Mouse (Mus musculus) midbrain, embryonic 13.5 days (tissue): ENCODE measurements around the gene Kcnh7. TPM values are rescaled to one million over a fixed set of nuclear protein-coding genes. Genes with fewer than 3 reads are reported as not detected.
"Not testable (repeated sequence)": the region's sequence is repeated elsewhere in the genome, so short reads cannot be mapped to it uniquely, and the experiment has no call there.

Source experiments
- ATAC-seq: fragments of 200-750 bp; cut with Nextera tagmentation; 2 replicates; pipeline ENCODE4 v1.8.0; 2017; ENCODE audit warnings: mild to moderate bottlenecking, moderate TSS enrichment, moderate library complexity
- H3K27ac ChIP-seq: fragments of 300-500 bp; sonication (generic); 2 replicates; pipeline ENCODE4 v1.5.1; 2015; ENCODE audit warnings: inconsistent platforms, mild to moderate bottlenecking, moderate library complexity
- H3K27me3 ChIP-seq: fragments of 300-500 bp; sonication (generic); 2 replicates; pipeline ENCODE4 v1.6.1; 2015; ENCODE audit warnings: mild to moderate bottlenecking, inconsistent platforms
- H3K36me3 ChIP-seq: fragments of 300-500 bp; sonication (generic); 2 replicates; pipeline ENCODE4 v1.6.1; 2015; ENCODE audit warnings: mild to moderate bottlenecking, inconsistent platforms
- H3K4me1 ChIP-seq: fragments of 300-500 bp; sonication (generic); replicated peaks from 2 replicates; pipeline ENCODE4 v1.6.1; 2015; ENCODE audit warnings: inconsistent platforms
- H3K4me2 ChIP-seq: fragments of 300-500 bp; sonication (generic); replicated peaks from 2 replicates; pipeline ENCODE4 v1.6.1; 2015; ENCODE audit warnings: moderate library complexity, mild to moderate bottlenecking, inconsistent platforms
- H3K4me3 ChIP-seq: fragments of 300-500 bp; sonication (generic); replicated peaks from 2 replicates; pipeline ENCODE4 v1.5.1; 2015; ENCODE audit warnings: mild to moderate bottlenecking, inconsistent platforms
- H3K9ac ChIP-seq: fragments of 300-500 bp; sonication (generic); replicated peaks from 2 replicates; pipeline ENCODE4 v1.6.1; 2015; ENCODE audit warnings: mild to moderate bottlenecking, inconsistent platforms
- H3K9me3 ChIP-seq: fragments of 300-500 bp; sonication (generic); 2 replicates; pipeline ENCODE4 v1.6.1; 2016; ENCODE audit warnings: mild to moderate bottlenecking, inconsistent platforms
- WGBS: fragments of 180-500 bp; shearing (Covaris S2); methylation state at CpG from one replicate; pipeline ENCODE4 v1.1.7; 2015; 5-methylcytosine and 5-hydroxymethylcytosine counted together
- polyA plus RNA-seq: library from polyadenylated mRNA; unstranded; fragments of >200 nt; fragmentation: Nextera tagmentation; extraction: Ambion mirVana; gene quantifications from 2 replicates; pipeline ENCODE4 v1.2.1, GENCODE M21; 2015

The Kcnh7 gene
- polyA plus RNA-seq, 1 experiment from 2014 or later: 6.9 TPM

GRCm38 (mm10) chr2:62784460-62785038 lies 399.5 kb downstream of the Kcnh7 start:
- 50% methylated on average over 2 of the region's 2 CpGs for WGBS
- no peaks in the 10 kb centered on the region for H3K27me3 ChIP-seq

GRCm38 (mm10) chr2:62746256-62746655 lies 437.8 kb downstream of the Kcnh7 start:
- Histone ChIP-seq H3K9me3 (no peaks in the 10 kb centered on the region), H3K27ac (no peak overlapping the region), H3K9ac (no peak overlapping the region), H3K4me3 (no peak overlapping the region), H3K4me2 (no peak overlapping the region), H3K36me3 (no peaks in the 10 kb centered on the region), H3K4me1 (no peaks in the 10 kb centered on the region), H3K27me3 (no peaks in the 10 kb centered on the region)
- WGBS: 89% methylated on average over 2 of the region's 2 CpGs
- ATAC-seq: no peak

More at GRCm38 (mm10) chr2:62784460-62785038, 399.5 kb downstream of the Kcnh7 start:
- Histone ChIP-seq H3K4me2 (no peak overlapping the region), H3K27ac (no peak overlapping the region), H3K4me1 (no peaks in the 10 kb centered on the region), H3K36me3 (no peaks in the 10 kb centered on the region), H3K9ac (no peak overlapping the region), H3K9me3 (no peaks in the 10 kb centered on the region), H3K4me3 (no peak overlapping the region)
- no peak for ATAC-seq

DNA sequence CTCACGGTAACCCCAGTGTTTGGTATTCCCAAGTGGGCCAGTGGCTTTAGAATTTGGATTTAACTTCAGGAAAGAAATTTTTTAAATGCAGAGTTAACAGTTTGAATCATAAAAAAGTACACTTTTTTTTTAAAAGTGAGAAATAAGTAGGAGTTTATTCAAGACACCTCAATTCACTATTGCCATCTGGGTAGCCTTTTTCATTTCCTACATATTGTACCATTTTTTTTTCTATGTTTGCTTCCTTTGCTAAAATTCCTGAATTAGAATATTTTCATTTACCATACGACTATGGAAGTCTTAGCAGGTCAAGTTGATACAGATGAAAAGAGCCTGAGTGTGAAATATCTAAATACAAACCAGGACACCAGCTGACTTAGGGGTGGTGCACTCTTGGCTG lies 441.0 kb downstream of the Kcnh7 start:
- Histone ChIP-seq H3K27me3 (no peaks in the 10 kb centered on the region), H3K4me3 (no peak overlapping the region), H3K9me3 (no peaks in the 10 kb centered on the region), H3K36me3 (no peaks in the 10 kb centered on the region), H3K4me1 (no peaks in the 10 kb centered on the region), H3K27ac (no peak overlapping the region), H3K4me2 (no peak overlapping the region), H3K9ac (no peak overlapping the region)
- ATAC-seq: no peak
- 82% methylated on average over 2 of the region's 2 CpGs for WGBS

GRCm38 (mm10) chr2:62730671-62731070 lies 453.4 kb downstream of the Kcnh7 start:
- 88% methylated on average over 1 of the region's 1 CpGs for WGBS
- Histone ChIP-seq H3K4me2 (no peak overlapping the region), H3K27me3 (no peaks in the 10 kb centered on the region), H3K4me3 (no peak overlapping the region), H3K9ac (no peak overlapping the region), H3K27ac (no peak overlapping the region), H3K9me3 (no peaks in the 10 kb centered on the region), H3K36me3 (no peaks in the 10 kb centered on the region), H3K4me1 (no peaks in the 10 kb centered on the region)
- ATAC-seq: no peak

DNA sequence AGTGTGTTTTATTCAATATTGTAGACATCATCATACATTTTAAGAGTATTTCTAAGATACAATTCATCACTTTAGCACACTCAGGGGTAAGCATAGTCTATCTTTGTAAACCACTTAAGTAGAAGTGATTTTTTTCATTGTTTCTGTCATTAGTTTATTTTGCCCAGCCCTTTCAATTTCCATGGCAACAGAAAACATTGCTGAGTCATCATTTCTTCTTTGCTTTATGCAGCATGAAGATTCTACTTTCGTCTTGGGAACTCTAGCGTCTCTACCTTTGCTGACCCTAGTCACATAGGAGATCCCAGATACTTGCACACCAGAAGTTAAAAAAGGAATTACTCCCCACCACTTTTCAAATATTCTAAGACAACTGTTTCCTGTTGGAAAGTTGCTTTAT lies 456.4 kb downstream of the Kcnh7 start:
- no peak for ATAC-seq
- Histone ChIP-seq H3K4me1 (no peaks in the 10 kb centered on the region), H3K27ac (no peak overlapping the region), H3K9ac (no peak overlapping the region), H3K27me3 (no peaks in the 10 kb centered on the region), H3K36me3 (no peaks in the 10 kb centered on the region), H3K4me2 (no peak overlapping the region), H3K9me3 (no peaks in the 10 kb centered on the region), H3K4me3 (no peak overlapping the region)
- WGBS: 95% methylated on average over 2 of the region's 2 CpGs

GRCm38 (mm10) chr2:62725946-62726345 lies 458.1 kb downstream of the Kcnh7 start:
- H3K4me3 ChIP-seq: no peak overlapping the region
- H3K27me3 ChIP-seq: no peaks in the 10 kb centered on the region
- H3K27ac ChIP-seq: no peak overlapping the region
- no peak overlapping the region for H3K4me2 ChIP-seq
- 73% methylated on average over 1 of the region's 1 CpGs for WGBS
- no peak for ATAC-seq
- no peaks in the 10 kb centered on the region for H3K36me3 ChIP-seq
- no peak overlapping the region for H3K9ac ChIP-seq
- no peaks in the 10 kb centered on the region for H3K9me3 ChIP-seq
- H3K4me1 ChIP-seq: no peaks in the 10 kb centered on the region

- no peaks in the 10 kb centered on the region for H3K9me3 ChIP-seq
- WGBS: 68% methylated on average over 1 of the region's 1 CpGs
- no peak overlapping the region for H3K9ac ChIP-seq
- ATAC-seq: peak; percentile 27; the same call in 1 of the 2 replicates
- H3K4me3 ChIP-seq: no peak overlapping the region
- H3K36me3 ChIP-seq: peaks cover 3% of the 10 kb centered on the region; the same call in 1 of the 2 replicates
- H3K4me2 ChIP-seq: no peak overlapping the region
- H3K27me3 ChIP-seq: no peaks in the 10 kb centered on the region
- H3K27ac ChIP-seq: no peak overlapping the region
- H3K4me1 ChIP-seq: no peaks in the 10 kb centered on the region
These were observed 465.7 kb downstream of the Kcnh7 start for GRCm38 (mm10) chr2:62718411-62718810.

DNA sequence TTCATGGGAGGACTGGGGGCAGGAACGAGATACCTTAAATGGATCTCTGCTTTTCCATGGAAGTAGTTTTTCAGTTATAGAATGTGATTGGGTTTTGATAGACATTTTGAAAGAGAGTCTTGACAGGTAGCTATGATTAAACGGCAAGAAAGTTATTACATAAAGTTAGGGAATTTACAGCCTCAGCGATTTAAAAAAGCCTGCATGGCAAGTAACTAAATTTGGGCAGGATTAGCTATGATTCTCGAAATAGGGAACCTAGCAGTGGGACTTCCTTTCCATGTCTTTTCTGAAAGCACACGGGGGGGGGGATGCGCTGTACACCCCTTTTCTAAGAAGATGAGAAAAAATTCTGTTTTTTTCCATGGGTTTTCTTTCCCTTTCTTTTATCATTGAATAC lies 466.8 kb downstream of the Kcnh7 start:
- H3K9ac ChIP-seq: no peak overlapping the region
- no peak overlapping the region for H3K27ac ChIP-seq
- no peaks in the 10 kb centered on the region for H3K4me1 ChIP-seq
- H3K9me3 ChIP-seq: no peaks in the 10 kb centered on the region
- H3K27me3 ChIP-seq: no peaks in the 10 kb centered on the region
- H3K4me2 ChIP-seq: no peak overlapping the region
- 87% methylated on average over 6 of the region's 6 CpGs for WGBS
- H3K4me3 ChIP-seq: no peak overlapping the region
- H3K36me3 ChIP-seq: peaks cover 3% of the 10 kb centered on the region; the same call in 1 of the 2 replicates
- ATAC-seq: no peak

DNA sequence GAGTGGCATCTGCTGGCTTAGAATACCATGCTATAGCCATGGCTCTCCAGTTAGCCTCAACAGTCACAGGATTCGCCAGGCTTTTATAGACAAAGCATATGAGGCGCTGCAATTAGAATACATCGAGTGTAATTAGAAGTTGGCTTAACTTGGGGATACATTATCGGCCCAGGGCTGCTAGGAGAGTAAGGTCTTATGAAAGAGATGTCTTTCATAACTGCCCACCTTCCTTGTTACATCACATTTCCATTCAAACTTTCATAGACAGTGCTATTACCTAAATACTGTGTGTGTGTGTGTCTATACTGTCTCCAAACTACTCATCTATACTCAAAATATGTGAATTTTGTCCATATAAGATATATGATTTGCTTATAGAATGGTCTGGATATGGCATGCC lies 468.8 kb downstream of the Kcnh7 start:
- 91% methylated on average over 4 of the region's 4 CpGs for WGBS

GRCm38 (mm10) chr2:62714362-62714761 lies 469.7 kb downstream of the Kcnh7 start:
- not testable (repeated sequence) for ATAC-seq, H3K9ac ChIP-seq, H3K4me3 ChIP-seq, H3K4me1 ChIP-seq, H3K4me2 ChIP-seq, H3K27me3 ChIP-seq, H3K36me3 ChIP-seq, H3K9me3 ChIP-seq, H3K27ac ChIP-seq
- WGBS: 91% methylated on average over 4 of the region's 4 CpGs

More for the DNA sequence above, 468.8 kb downstream of the Kcnh7 start:
- H3K27ac ChIP-seq: no peak overlapping the region
- no peak for ATAC-seq
- H3K4me2 ChIP-seq: no peak overlapping the region
- no peak overlapping the region for H3K9ac ChIP-seq
- no peak overlapping the region for H3K4me3 ChIP-seq
- no peaks in the 10 kb centered on the region for H3K4me1 ChIP-seq
- H3K36me3 ChIP-seq: peaks cover 3% of the 10 kb centered on the region; the same call in 1 of the 2 replicates
- H3K27me3 ChIP-seq: no peaks in the 10 kb centered on the region
- no peaks in the 10 kb centered on the region for H3K9me3 ChIP-seq

GRCm38 (mm10) chr2:62709633-62710032 lies 474.5 kb downstream of the Kcnh7 start:
- ATAC-seq: no peak
- Histone ChIP-seq H3K9ac (no peak overlapping the region), H3K4me1 (no peaks in the 10 kb centered on the region), H3K9me3 (no peaks in the 10 kb centered on the region), H3K4me2 (no peak overlapping the region), H3K4me3 (no peak overlapping the region), H3K27me3 (no peaks in the 10 kb centered on the region), H3K27ac (no peak overlapping the region), H3K36me3 (peaks cover 3% of the 10 kb centered on the region; the same call in 1 of the 2 replicates)
- 88% methylated on average over 1 of the region's 1 CpGs for WGBS

DNA sequence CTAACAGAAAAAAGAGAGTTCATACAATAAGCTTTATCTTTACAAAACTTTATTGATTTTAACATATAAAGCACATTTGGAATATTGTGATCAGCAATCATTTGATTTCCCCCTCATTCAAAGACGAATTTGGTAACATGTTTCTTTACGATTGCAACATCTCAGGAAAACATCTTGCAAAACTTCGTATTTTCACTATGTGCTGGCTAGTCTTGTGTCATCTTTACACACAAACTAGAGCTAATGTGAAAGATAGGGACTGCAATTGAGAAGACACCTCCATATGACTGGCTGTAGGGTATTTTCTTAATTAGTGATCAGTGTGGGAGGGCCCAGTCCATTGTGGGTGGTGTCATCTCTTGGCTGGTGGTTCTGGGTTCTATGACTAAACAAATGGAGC lies 477.8 kb downstream of the Kcnh7 start:
- Histone ChIP-seq H3K27ac (no peak overlapping the region), H3K9ac (no peak overlapping the region), H3K9me3 (no peaks in the 10 kb centered on the region), H3K4me1 (no peaks in the 10 kb centered on the region), H3K4me2 (no peak overlapping the region), H3K4me3 (no peak overlapping the region), H3K27me3 (no peaks in the 10 kb centered on the region), H3K36me3 (no peaks in the 10 kb centered on the region; the same call in 1 of the 2 replicates)
- no peak for ATAC-seq
- WGBS: 90% methylated on average over 3 of the region's 3 CpGs

- Histone ChIP-seq H3K9ac (no peak overlapping the region), H3K4me3 (no peak overlapping the region), H3K9me3 (no peaks in the 10 kb centered on the region), H3K36me3 (no peaks in the 10 kb centered on the region), H3K27me3 (no peaks in the 10 kb centered on the region), H3K27ac (no peak overlapping the region), H3K4me2 (no peak overlapping the region), H3K4me1 (no peaks in the 10 kb centered on the region)
- 94% methylated on average over 6 of the region's 6 CpGs for whole genome bisulfite sequencing
- no peak for ATAC-seq
These were observed 498.2 kb downstream of the Kcnh7 start for GRCm38 (mm10) chr2:62685934-62686333.
